Comparison of ENCODE assay signal across 10 mouse cellular contexts in the genomic region with DNA sequence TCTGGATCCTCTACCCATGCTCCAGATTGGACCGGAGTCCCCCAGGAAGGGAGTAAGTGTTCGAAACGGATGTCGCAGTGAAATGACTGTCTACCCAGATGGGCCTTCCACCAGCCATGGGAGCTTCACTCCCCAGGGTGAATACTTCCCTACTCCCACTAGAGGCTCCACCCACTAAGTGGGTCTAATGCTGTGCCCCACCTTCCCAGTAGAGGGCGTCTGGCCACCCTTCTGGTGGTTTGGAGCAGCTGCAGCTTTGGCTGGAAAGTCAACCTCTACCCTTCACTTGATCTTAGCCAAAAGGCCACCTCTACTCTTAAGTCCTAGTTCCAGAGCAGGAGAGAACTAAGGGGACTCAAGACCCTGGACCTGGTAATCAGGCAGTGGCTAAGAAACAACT. TPM values are rescaled to one million over a fixed set of nuclear protein-coding genes. Genes with fewer than 3 reads are reported as not detected.
DNase-seq lines count a peak whose midpoint lies in the region; ATAC-seq and TF ChIP-seq lines count a peak whose summit lies in the region.
"Had no signal": no experiment of that assay in that cellular context is flagged by ENCODE, and none has a peak within 500 bp of the region (broad histone marks: within the 10 kb centered on the region; RNA-seq: fewer than 3 reads in every experiment).

No protein-coding gene starts in this region.

- peak in 1 of 2 experiments; percentile 30 for DNase-seq in layer of hippocampus, adult 2 months (ENCODE audit: low spot score in 2 of 2)
- no peak for DNase-seq in layer of hippocampus, adult 9-11 months
- DNase-seq in ES-E14 (ENCODE audit: low read depth, low spot score) = peak; percentile 81
- DNase-seq in adrenal gland, postnatal 25 days = peak; percentile 76
- peak; percentile 59 for DNase-seq in gastrocnemius, adult 2 months
- peak; percentile 23 to 40 (median 26) for DNase-seq in liver, embryonic 14.5 days (ENCODE audit: low read depth in 3 of 3, low spot score in 3 of 3)
- DNase-seq in right cerebral cortex, postnatal 4 days = peak; percentile 43

- no peak overlapping the region for H3K9ac ChIP-seq in ES-E14 (ENCODE audit: insufficient read depth, low read depth, low read length, poor library complexity, severe bottlenecking)
- H3K9ac ChIP-seq in liver, embryonic 14.5 days (replicated peaks) = no peak overlapping the region
- H3K9ac ChIP-seq in midbrain, embryonic 15.5 days = no peak overlapping the region
- H3K9ac ChIP-seq: embryonic facial prominence, embryonic 15.5 days had no signal

- no peak for TF ChIP-seq EP300 in liver, embryonic 14.5 days (IDR thresholded peaks at IDR 0.05; ENCODE audit: low read depth)

- ATAC-seq in liver, embryonic 14.5 days (ENCODE audit: insufficient read depth) = no peak
- no peak for ATAC-seq in midbrain, embryonic 15.5 days (replicated peaks)

- H3K27me3 ChIP-seq in liver, embryonic 14.5 days (ENCODE audit: control insufficient read depth, insufficient read depth, low read length) = no peaks in the 10 kb centered on the region
- no peaks in the 10 kb centered on the region for H3K27me3 ChIP-seq in midbrain, embryonic 15.5 days (replicated peaks)
- H3K27me3 ChIP-seq: embryonic facial prominence, embryonic 15.5 days had no signal

- intact Hi-C loops in gastrocnemius, adult 2 months (cut with DNase I) = no loop called here

- peaks cover 4 to 12% of the 10 kb centered on the region in 2 experiments; a peak in 2 of 4 replicates for H3K4me1 ChIP-seq in ES-E14 (ENCODE audit: control insufficient read depth in 2 of 2, insufficient read depth in 2 of 2, low read length in 2 of 2, poor library complexity in 1 of 2)
- peaks cover 4 to 20% of the 10 kb centered on the region in 2 experiments; a peak in 3 of 4 replicates for H3K4me1 ChIP-seq in liver, embryonic 14.5 days (replicated peaks; ENCODE audit: control insufficient read depth in 2 of 2, insufficient read depth in 2 of 2, low read length in 1 of 2)
- no peaks in the 10 kb centered on the region for H3K4me1 ChIP-seq in midbrain, embryonic 15.5 days
- H3K4me1 ChIP-seq: embryonic facial prominence, embryonic 15.5 days had no signal

- no peaks in the 10 kb centered on the region for H3K9me3 ChIP-seq in ES-E14 (ENCODE audit: control insufficient read depth, insufficient read depth, low read depth, low read length)
- H3K9me3 ChIP-seq in liver, embryonic 14.5 days (ENCODE audit: control insufficient read depth, low read length) = no peaks in the 10 kb centered on the region
- H3K9me3 ChIP-seq in midbrain, embryonic 15.5 days = no peaks in the 10 kb centered on the region
- H3K9me3 ChIP-seq: embryonic facial prominence, embryonic 15.5 days had no signal

- no peak overlapping the region for H3K27ac ChIP-seq in layer of hippocampus, adult 2 months
- H3K27ac ChIP-seq in ES-E14 (ENCODE audit: insufficient read depth, low read depth, low read length, poor library complexity, severe bottlenecking) = no peak overlapping the region
- no peak overlapping the region for H3K27ac ChIP-seq in gastrocnemius, adult 2 months
- H3K27ac ChIP-seq in liver, embryonic 14.5 days = no peak overlapping the region
- H3K27ac ChIP-seq in midbrain, embryonic 15.5 days = no peak overlapping the region
- H3K27ac ChIP-seq: embryonic facial prominence, embryonic 15.5 days had no signal

- no peak overlapping the region for H3K4me2 ChIP-seq in liver, embryonic 14.5 days (ENCODE audit: low read depth)
- no peak overlapping the region for H3K4me2 ChIP-seq in midbrain, embryonic 15.5 days
- H3K4me2 ChIP-seq: embryonic facial prominence, embryonic 15.5 days had no signal

- 58% methylated on average over 5 of the region's 5 CpGs for WGBS in liver, embryonic 14.5 days (ENCODE audit: insufficient replicate concordance)
- WGBS in midbrain, embryonic 15.5 days = 70% methylated on average over 5 of the region's 5 CpGs

- in situ Hi-C loops in ES-E14 (cut with MboI; ENCODE audit: low sequenced_read_pairs in 2 of 2, unreplicated experiment in 2 of 2) = no loop called here

- no peaks in the 10 kb centered on the region for H3K36me3 ChIP-seq in ES-E14 (ENCODE audit: control insufficient read depth, insufficient read depth, low read length, poor library complexity, severe bottlenecking)
- H3K36me3 ChIP-seq in liver, embryonic 14.5 days (replicated peaks; ENCODE audit: control insufficient read depth, insufficient read depth, low read depth) = no peaks in the 10 kb centered on the region
- 0 out of 2 replicates have a peak, but pooled peaks cover 8% of the 10 kb centered on the region for H3K36me3 ChIP-seq in midbrain, embryonic 15.5 days (replicated peaks)
- H3K36me3 ChIP-seq: embryonic facial prominence, embryonic 15.5 days had no signal

- peak; percentile 80 for TF ChIP-seq CTCF in layer of hippocampus, adult 2 months (conservative IDR thresholded peaks at IDR 0.05)
- TF ChIP-seq CTCF in gastrocnemius, adult 2 months (IDR thresholded peaks at IDR 0.05) = peak; percentile 68
- TF ChIP-seq CTCF in liver, embryonic 14.5 days (IDR thresholded peaks at IDR 0.05; ENCODE audit: low read depth) = peak; percentile 86

- H3K4me3 ChIP-seq in layer of hippocampus, adult 2 months = no peak overlapping the region
- H3K4me3 ChIP-seq in ES-E14 (ENCODE audit: insufficient read depth in 1 of 2, low read depth in 1 of 2, low read length in 2 of 2, poor library complexity in 1 of 2, severe bottlenecking in 1 of 2) = peak overlapping the region in 1 of 2 experiments; percentile 0; a peak in 1 of 4 replicates
- H3K4me3 ChIP-seq in gastrocnemius, adult 2 months = no peak overlapping the region
- no peak overlapping the region for H3K4me3 ChIP-seq in liver, embryonic 14.5 days (ENCODE audit: insufficient read depth in 1 of 2, low read depth in 2 of 2, low read length in 2 of 2)
- H3K4me3 ChIP-seq in midbrain, embryonic 15.5 days = no peak overlapping the region
- H3K4me3 ChIP-seq: embryonic facial prominence, embryonic 15.5 days had no signal

TF ChIP-seq in ES-E14, 5 proteins besides CTCF, POLR2A, EP300 and RAD21:
- TF ChIP-seq CHD2 (IDR thresholded peaks at IDR 0.05; ENCODE audit: low read depth, low read length) (no peak), ZC3H11A (IDR thresholded peaks at IDR 0.05; ENCODE audit: borderline replicate concordance, low read depth, low read length) (0 out of 2 replicates have a peak, but pooled peaks have one; percentile 19)

RNA-seq across cellular contexts. Expression of a gene that starts 12.8 kb away (rescaled TPM):
- total RNA-seq in layer of hippocampus, adult 2 months (2021) = 1 to 10 TPM; 1.3 to 2.6 TPM
- total RNA-seq in ES-E14 (2012; rRNA removed) = 0.58 and 1.6 TPM in 2 replicates
- total RNA-seq in adrenal gland, postnatal 25 days (2021) = 0.76 and 2.5 TPM in 2 replicates
- total RNA-seq in gastrocnemius, adult 2 months (2021) = under 1 TPM; 0.03 to 0.23 TPM
- 0.04 and 0.11 TPM in 2 replicates for polyA plus RNA-seq in liver, embryonic 14.5 days (2012; rRNA removed)
- polyA plus RNA-seq in liver, embryonic 14.5 days (2014; fragmentation: Nextera tagmentation; extraction: Ambion mirVana) = 0.03 and 0.09 TPM in 2 replicates
- 9.2 and 9.7 TPM in 2 replicates for polyA plus RNA-seq in midbrain, embryonic 15.5 days (2015; fragmentation: Nextera tagmentation; extraction: Ambion mirVana)

RNA-seq across cellular contexts. Expression of a gene that starts 30.8 kb away (rescaled TPM):
- under 1 TPM; 0.46 to 0.52 TPM for total RNA-seq in layer of hippocampus, adult 2 months (2021)
- total RNA-seq in ES-E14 (2012; rRNA removed) = 0.26 TPM in 1 of 2 replicates, not detected in the other
- total RNA-seq in adrenal gland, postnatal 25 days (2021) = 0.33 TPM in 1 of 2 replicates, not detected in the other
- total RNA-seq in gastrocnemius, adult 2 months (2021) = under 1 TPM; 0.47 to 0.71 TPM
- polyA plus RNA-seq in liver, embryonic 14.5 days (2012; rRNA removed) = 0.64 and 0.74 TPM in 2 replicates
- polyA plus RNA-seq in liver, embryonic 14.5 days (2014; fragmentation: Nextera tagmentation; extraction: Ambion mirVana) = 0.13 and 0.30 TPM in 2 replicates
- polyA plus RNA-seq in midbrain, embryonic 15.5 days (2015; fragmentation: Nextera tagmentation; extraction: Ambion mirVana) = 0.51 and 0.65 TPM in 2 replicates

RNA-seq across cellular contexts. Expression of a gene that starts 36.3 kb away (rescaled TPM):
- not detected for total RNA-seq in layer of hippocampus, adult 2 months (2021)
- total RNA-seq in ES-E14 (2012; rRNA removed) = 0.45 and 0.85 TPM in 2 replicates
- total RNA-seq in adrenal gland, postnatal 25 days (2021) = 0.15 TPM in 1 of 2 replicates, not detected in the other
- under 1 TPM in 1 of 2 experiments, not detected in 1; 0.06 TPM for total RNA-seq in gastrocnemius, adult 2 months (2021)
- 0.01 TPM in 2 replicates for polyA plus RNA-seq in liver, embryonic 14.5 days (2012; rRNA removed)
- 0.08 TPM in 1 of 2 replicates, not detected in the other for polyA plus RNA-seq in liver, embryonic 14.5 days (2014; fragmentation: Nextera tagmentation; extraction: Ambion mirVana)
- polyA plus RNA-seq in midbrain, embryonic 15.5 days (2015; fragmentation: Nextera tagmentation; extraction: Ambion mirVana) = 0.15 and 0.17 TPM in 2 replicates
- total RNA-seq: left cerebral cortex, adult 8-10 months had no signal
